Mouse (Mus musculus) ES-E14 (cell line): ENCODE measurements at regions not wholly inside any gene's neighbourhood (a gene's known extent, or its start where the extent isn't known, plus 50 kb on each side); places are given as distances from the start of the nearest gene placed in this dataset.

Experiments used
- DNase-seq: peaks from one replicate; pipeline ENCODE4 v3.0.0-alpha.2; 2013; ENCODE audit warnings: low read depth, low spot score
- H3K27ac ChIP-seq: 2 replicates; pipeline ENCODE4 v1.5.1; 2012; ENCODE audit warnings: low read depth, mild to moderate bottlenecking, low read length, moderate library complexity, mixed read lengths; ENCODE audit not compliant: poor library complexity, insufficient read depth, severe bottlenecking
- H3K36me3 ChIP-seq: 2 replicates; pipeline ENCODE4 v1.6.1; 2012; ENCODE audit warnings: mild to moderate bottlenecking, low read length, moderate library complexity, mixed read lengths; ENCODE audit not compliant: control insufficient read depth, poor library complexity, insufficient read depth, severe bottlenecking
- H3K4me1 ChIP-seq, 2 experiments: fragments of 150-350 bp in 1 of 2; sonication (generic) in 1 of 2; 2 replicates each; pipeline ENCODE4 v1.6.1; 2012; ENCODE audit warnings: low read length in 2 of 2, mild to moderate bottlenecking in 1 of 2, mixed read lengths in 1 of 2; ENCODE audit not compliant: control insufficient read depth in 2 of 2, insufficient read depth in 2 of 2, poor library complexity in 1 of 2
- H3K4me3 ChIP-seq, 2 experiments: fragments of 150-350 bp in 1 of 2; sonication (generic) in 1 of 2; 2 replicates each; pipeline ENCODE4 v1.5.1; 2012; ENCODE audit warnings: low read length in 2 of 2, low read depth in 1 of 2, mild to moderate bottlenecking in 1 of 2, mixed read lengths in 1 of 2; ENCODE audit not compliant: insufficient read depth in 1 of 2, poor library complexity in 1 of 2, severe bottlenecking in 1 of 2
- H3K9ac ChIP-seq: 2 replicates; pipeline ENCODE4 v1.6.1; 2012; ENCODE audit warnings: low read depth, mild to moderate bottlenecking, low read length, mixed read lengths; ENCODE audit not compliant: poor library complexity, insufficient read depth, severe bottlenecking
- H3K9me3 ChIP-seq: fragments of 150-350 bp; sonication (generic); 2 replicates; pipeline ENCODE4 v1.6.1; 2012; ENCODE audit warnings: low read depth, mild to moderate bottlenecking, low read length; ENCODE audit not compliant: control insufficient read depth, insufficient read depth
- CHD2 ChIP-seq: IDR thresholded peaks from 2 replicates; pipeline ENCODE4 v1.6.1; 2014; ENCODE audit warnings: mild to moderate bottlenecking, low read depth, low read length, inconsistent platforms
- HCFC1 ChIP-seq: IDR thresholded peaks from 2 replicates; pipeline ENCODE4 v1.6.1; 2012; ENCODE audit warnings: low read length, inconsistent platforms, borderline replicate concordance; ENCODE audit not compliant: insufficient read depth
- MAFK ChIP-seq: IDR thresholded peaks from 2 replicates; pipeline ENCODE4 v1.6.1; 2014; ENCODE audit warnings: mild to moderate bottlenecking, low read depth, low read length, inconsistent platforms; ENCODE audit not compliant: insufficient read depth
- ZC3H11A ChIP-seq: IDR thresholded peaks from 2 replicates; pipeline ENCODE4 v1.6.1; 2012; ENCODE audit warnings: low read depth, mild to moderate bottlenecking, inconsistent platforms, low read length, borderline replicate concordance
- ZNF384 ChIP-seq: IDR thresholded peaks from 2 replicates; pipeline ENCODE4 v1.6.1; 2012; ENCODE audit warnings: low read depth, low read length, inconsistent platforms
- in situ Hi-C, 2 experiments: fragments of 600-800 bp; cut with MboI; formaldehyde crosslinking; loops; one replicate each; pipeline ENCODE4 v1.15.1; 2025; ENCODE audit warnings: low sequenced_read_pairs in 2 of 2, inconsistent platforms in 1 of 2; ENCODE audit not compliant: unreplicated experiment in 2 of 2

DNA sequence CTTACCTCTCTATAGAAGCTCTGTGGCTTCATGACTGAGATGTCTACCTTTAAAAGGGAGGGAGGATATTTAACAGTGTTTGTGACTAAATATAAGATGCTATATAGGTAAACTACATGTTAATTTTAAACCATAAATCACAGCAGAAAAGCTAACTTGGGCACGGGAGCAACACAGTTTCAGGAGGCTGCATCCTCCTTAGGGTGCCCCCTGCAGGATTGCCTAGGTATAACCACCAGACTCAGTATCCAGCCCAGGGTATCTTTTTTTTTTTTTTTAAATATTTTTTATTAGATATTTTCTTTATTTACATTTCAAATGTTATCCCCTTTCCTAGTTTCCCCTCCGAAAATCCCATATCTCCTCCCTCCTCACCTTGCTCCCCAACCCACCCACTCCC lies 91.6 kb upstream of the Wars2 start:
- H3K4me3 ChIP-seq: no peak overlapping the region
- no peak overlapping the region for H3K27ac ChIP-seq
- no peak overlapping the region for H3K9ac ChIP-seq
- in situ Hi-C loops: no loop called here
- no peaks in the 10 kb centered on the region for H3K36me3 ChIP-seq
- DNase-seq: peak; percentile 1
- TF ChIP-seq ZNF384 (no peak), HCFC1 (no peak), MAFK (no peak), CHD2 (no peak), ZC3H11A (no peak)
- H3K4me1 ChIP-seq: no peaks in the 10 kb centered on the region
- no peaks in the 10 kb centered on the region for H3K9me3 ChIP-seq

- H3K27ac ChIP-seq: no peak overlapping the region
- TF ChIP-seq MAFK (no peak), HCFC1 (no peak), ZC3H11A (no peak), ZNF384 (no peak), CHD2 (no peak)
- H3K9me3 ChIP-seq: no peaks in the 10 kb centered on the region
- DNase-seq: no peak
- H3K4me1 ChIP-seq: no peaks in the 10 kb centered on the region
- in situ Hi-C loops: no loop called here
- no peak overlapping the region for H3K4me3 ChIP-seq
- no peak overlapping the region for H3K9ac ChIP-seq
- no peaks in the 10 kb centered on the region for H3K36me3 ChIP-seq
Measured at GRCm38 (mm10) chr3:99052176-99052575, 88.7 kb upstream of the Wars2 start.

GRCm38 (mm10) chr3:99067168-99067567 lies 73.7 kb upstream of the Wars2 start:
- H3K27ac ChIP-seq: no peak overlapping the region
- H3K9me3 ChIP-seq: no peaks in the 10 kb centered on the region
- H3K4me1 ChIP-seq: no peaks in the 10 kb centered on the region
- H3K9ac ChIP-seq: no peak overlapping the region
- no peak for TF ChIP-seq MAFK
- no peak for TF ChIP-seq CHD2
- no peak for TF ChIP-seq ZC3H11A
- TF ChIP-seq ZNF384: no peak
- no peak for TF ChIP-seq HCFC1
- H3K4me3 ChIP-seq: no peak overlapping the region
- H3K36me3 ChIP-seq: no peaks in the 10 kb centered on the region
- DNase-seq: no peak
- in situ Hi-C loops: no loop called here
